Mouse (Mus musculus) stomach, embryonic 14.5 days (tissue): Measurements from ENCODE around the gene Cd300ld3. TPM values are rescaled to one million over a fixed set of nuclear protein-coding genes. Genes with fewer than 3 reads are reported as not detected.

Experiments
- ATAC-seq: fragments of 200-750 bp; cut with Nextera tagmentation; 2 replicates; pipeline ENCODE4 v1.8.0; 2017; ENCODE audit warnings: low read depth, moderate TSS enrichment; ENCODE audit not compliant: insufficient number of reproducible peaks, insufficient read depth, low FRiP score
- H3K27ac ChIP-seq: fragments of 300-500 bp; sonication (generic); 2 replicates; pipeline ENCODE4 v1.5.1; 2014; ENCODE audit warnings: mild to moderate bottlenecking, low read length, moderate library complexity, mixed read lengths
- H3K27me3 ChIP-seq: fragments of 300-500 bp; sonication (generic); 2 replicates; pipeline ENCODE4 v1.6.1; 2014; ENCODE audit warnings: low read length, control low read depth, mixed read lengths; ENCODE audit not compliant: control insufficient read depth, insufficient read depth
- H3K36me3 ChIP-seq: fragments of 300-500 bp; sonication (generic); 2 replicates; pipeline ENCODE4 v1.6.1; 2014; ENCODE audit warnings: mild to moderate bottlenecking, control low read depth, low read length, moderate library complexity, mixed read lengths; ENCODE audit not compliant: control insufficient read depth, insufficient read depth
- H3K4me1 ChIP-seq: fragments of 300-500 bp; sonication (generic); 2 replicates; pipeline ENCODE4 v1.6.1; 2014; ENCODE audit warnings: low read length, control low read depth, mixed read lengths; ENCODE audit not compliant: control insufficient read depth, insufficient read depth
- H3K4me2 ChIP-seq: fragments of 300-500 bp; sonication (generic); replicated peaks from 2 replicates; pipeline ENCODE4 v1.6.1; 2014; ENCODE audit warnings: low read depth, low read length, control low read depth
- H3K4me3 ChIP-seq: fragments of 300-500 bp; sonication (generic); 2 replicates; pipeline ENCODE4 v1.5.1; 2014; ENCODE audit warnings: low read depth, low read length, control low read depth
- H3K9ac ChIP-seq: fragments of 300-500 bp; sonication (generic); replicated peaks from 2 replicates; pipeline ENCODE4 v1.6.1; 2014; ENCODE audit warnings: low read depth, mild to moderate bottlenecking, control low read depth, low read length, moderate library complexity, mixed read lengths
- H3K9me3 ChIP-seq: fragments of 300-500 bp; sonication (generic); 2 replicates; pipeline ENCODE4 v1.6.1; 2016; ENCODE audit warnings: low read depth, low read length, control low read depth; ENCODE audit not compliant: control insufficient read depth
- WGBS: fragments of 180-500 bp; shearing (Covaris S2); extraction: QIAGEN DNeasy Blood & Tissue Kit; methylation state at CpG from one replicate; pipeline ENCODE4 v1.1.7; 2014; 5-methylcytosine and 5-hydroxymethylcytosine counted together
- polyA plus RNA-seq: library from polyadenylated mRNA; unstranded; fragments of >200 nt; fragmentation: Nextera tagmentation; extraction: Ambion mirVana; gene quantifications from 2 replicates; pipeline ENCODE4 v1.2.1, GENCODE M21; 2014

The Cd300ld3 gene
- polyA plus RNA-seq: not detected in 2 replicates

DNA sequence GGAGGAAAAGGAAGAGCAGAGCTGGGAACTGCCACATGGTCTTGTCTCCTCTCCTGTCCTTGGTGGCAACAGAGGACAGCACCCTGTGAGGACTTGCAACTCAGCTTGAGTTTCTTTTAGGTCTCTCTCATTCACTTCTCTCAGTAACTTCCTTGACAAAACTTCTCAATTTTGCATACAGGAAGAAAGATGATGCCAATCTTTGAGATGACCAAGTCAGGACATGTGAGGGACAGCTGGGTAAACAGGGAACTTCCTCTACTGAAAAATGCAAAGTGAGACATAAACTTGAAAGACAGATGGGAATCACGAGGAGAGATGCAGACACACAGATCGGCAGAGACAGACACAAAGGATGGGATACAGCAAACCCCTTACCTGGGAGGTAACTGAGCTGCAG, at the start of gene Cd300ld3:
Cd300ld3 (minus strand) TSS at position 151 of the 400 bp plus-strand sequence.
- no peaks in the 10 kb centered on the region for H3K4me1 ChIP-seq
- WGBS: 66% methylated on average over 2 of the region's 2 CpGs
- no peak for ATAC-seq
- H3K4me2 ChIP-seq: no peak within 1 kb of the TSS
- H3K9me3 ChIP-seq: no peaks in the 10 kb centered on the region
- H3K36me3 ChIP-seq: no peaks in the 10 kb centered on the region
- H3K27me3 ChIP-seq: no peaks in the 10 kb centered on the region
- H3K4me3 ChIP-seq: no peak within 1 kb of the TSS
- H3K27ac ChIP-seq: no peak within 1 kb of the TSS
- H3K9ac ChIP-seq: no peak within 1 kb of the TSS

DNA sequence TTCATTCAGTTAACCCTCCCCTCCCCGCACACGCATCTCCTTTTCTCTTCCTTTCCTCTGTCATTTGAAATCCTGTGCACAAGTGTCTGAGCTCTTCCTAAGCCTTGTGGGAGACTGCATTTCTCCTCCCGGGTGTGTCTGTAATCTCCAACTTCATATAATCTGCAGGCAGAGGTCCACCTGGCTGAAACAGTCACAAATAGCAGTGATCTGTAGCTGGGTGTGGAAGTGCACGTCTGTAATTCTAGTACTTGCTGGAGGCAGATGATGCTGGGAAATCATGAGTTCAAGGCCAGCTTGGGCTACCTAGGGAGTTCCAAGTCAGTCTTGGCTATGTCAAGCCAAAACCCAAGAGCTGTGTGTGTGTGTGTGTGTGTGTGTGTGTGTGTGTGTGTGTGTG, 43.9 kb upstream of the Cd300ld3 start:
- no peak for ATAC-seq

DNA sequence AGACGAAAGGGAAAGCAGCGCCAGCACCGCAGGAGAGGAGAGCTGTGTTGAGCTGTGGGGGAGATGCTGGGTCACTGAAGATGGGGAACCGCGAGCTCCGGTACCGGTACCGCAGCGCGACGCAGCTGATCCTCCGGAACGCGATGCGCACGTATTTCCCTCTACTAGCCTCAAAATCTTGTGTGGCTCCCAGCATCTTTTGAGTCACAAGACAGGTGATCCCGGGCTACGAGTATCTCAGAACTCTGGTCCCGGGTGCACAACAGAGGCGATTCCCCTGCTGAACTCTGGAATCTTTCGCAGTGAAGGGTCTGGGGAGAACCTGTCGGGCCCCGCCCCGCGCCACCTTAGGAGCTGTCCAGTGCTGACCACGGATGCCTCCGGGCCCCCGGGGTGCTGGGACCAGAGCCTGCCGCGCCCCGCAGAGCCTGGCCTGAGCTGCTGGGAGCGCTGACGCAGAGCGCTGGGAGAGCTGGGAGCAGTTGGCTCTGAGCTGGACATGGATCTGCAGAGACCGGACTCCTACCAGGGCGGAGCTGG, 43.2 kb upstream of the Cd300ld3 start, which contains the start of gene Rab37:
Rab37 (plus strand) TSS at position 70 of the 540 bp plus-strand sequence.
- Histone ChIP-seq H3K9me3 (peaks cover 4% of the 10 kb centered on the region; the same call in 1 of the 2 replicates), H3K4me2 (peak within 1 kb of the TSS; percentile 29; the same call in 1 of the 2 replicates), H3K27me3 (no peaks in the 10 kb centered on the region), H3K9ac (no peak within 1 kb of the TSS), H3K4me3 (no peak within 1 kb of the TSS), H3K4me1 (no peaks in the 10 kb centered on the region), H3K36me3 (no peaks in the 10 kb centered on the region), H3K27ac (no peak within 1 kb of the TSS)
- ATAC-seq: no peak
- WGBS: 3% methylated on average over 36 of the region's 36 CpGs

More for the DNA sequence above, 43.9 kb upstream of the Cd300ld3 start:
- Histone ChIP-seq H3K27ac (no peak overlapping the region), H3K4me1 (no peaks in the 10 kb centered on the region), H3K9ac (no peak overlapping the region), H3K27me3 (no peaks in the 10 kb centered on the region), H3K9me3 (peaks cover 4% of the 10 kb centered on the region; the same call in 1 of the 2 replicates), H3K4me2 (no peak overlapping the region), H3K4me3 (no peak overlapping the region), H3K36me3 (no peaks in the 10 kb centered on the region)
- 20% methylated on average over 4 of the region's 4 CpGs for WGBS

DNA sequence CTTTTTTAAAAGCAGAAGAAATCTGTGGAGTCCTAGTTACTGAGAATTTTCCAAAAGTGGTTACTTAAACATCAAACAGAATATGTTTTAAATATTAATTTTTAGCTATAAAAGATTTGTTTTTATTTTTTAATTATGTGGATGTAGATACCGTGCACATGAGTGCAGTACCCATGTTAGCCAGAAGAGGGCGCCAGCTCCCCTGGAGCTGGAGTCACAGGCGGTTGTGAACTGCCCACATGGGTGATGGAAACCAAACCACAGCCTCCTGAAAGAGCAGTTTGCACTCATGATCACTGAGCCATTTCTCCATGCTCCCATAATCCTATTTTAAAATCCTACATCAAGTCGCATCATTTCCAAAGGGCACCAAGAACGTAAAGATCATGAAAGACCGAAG, 41.6 kb upstream of the Cd300ld3 start:
- no peak for ATAC-seq
- 69% methylated on average over 6 of the region's 6 CpGs for WGBS

DNA sequence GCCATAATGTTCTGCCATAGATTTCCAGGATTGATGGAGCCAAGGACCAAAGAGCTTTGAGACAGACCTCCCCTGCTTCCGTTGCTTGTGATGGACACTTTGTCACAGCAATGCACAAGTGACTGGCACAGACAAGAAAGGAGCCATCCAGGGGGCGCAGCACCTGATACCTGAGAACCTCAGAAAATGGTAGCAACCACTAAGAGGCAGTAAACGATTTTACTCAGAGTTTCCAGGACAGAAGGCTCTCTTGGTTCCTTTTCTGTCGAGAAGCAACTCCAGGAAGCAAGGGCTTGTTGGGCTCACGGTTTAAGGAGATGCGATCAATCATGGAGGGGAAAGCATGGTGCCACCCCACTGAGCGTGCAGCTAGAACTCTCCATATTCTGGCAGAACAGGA, 38.0 kb upstream of the Cd300ld3 start:
- WGBS: 50% methylated on average over 7 of the region's 7 CpGs
- Histone ChIP-seq H3K27me3 (peaks cover 4% of the 10 kb centered on the region; the same call in 1 of the 2 replicates), H3K9me3 (no peaks in the 10 kb centered on the region; the same call in 1 of the 2 replicates), H3K27ac (no peak overlapping the region), H3K4me3 (no peak overlapping the region), H3K9ac (no peak overlapping the region), H3K4me1 (no peaks in the 10 kb centered on the region), H3K4me2 (no peak overlapping the region), H3K36me3 (no peaks in the 10 kb centered on the region)
- no peak for ATAC-seq

More for the DNA sequence above, 41.6 kb upstream of the Cd300ld3 start:
- no peak overlapping the region for H3K9ac ChIP-seq
- no peaks in the 10 kb centered on the region for H3K27me3 ChIP-seq
- peaks cover 4% of the 10 kb centered on the region; the same call in 1 of the 2 replicates for H3K9me3 ChIP-seq
- no peaks in the 10 kb centered on the region for H3K36me3 ChIP-seq
- no peak overlapping the region for H3K4me2 ChIP-seq
- H3K4me1 ChIP-seq: no peaks in the 10 kb centered on the region
- H3K27ac ChIP-seq: no peak overlapping the region
- H3K4me3 ChIP-seq: no peak overlapping the region

DNA sequence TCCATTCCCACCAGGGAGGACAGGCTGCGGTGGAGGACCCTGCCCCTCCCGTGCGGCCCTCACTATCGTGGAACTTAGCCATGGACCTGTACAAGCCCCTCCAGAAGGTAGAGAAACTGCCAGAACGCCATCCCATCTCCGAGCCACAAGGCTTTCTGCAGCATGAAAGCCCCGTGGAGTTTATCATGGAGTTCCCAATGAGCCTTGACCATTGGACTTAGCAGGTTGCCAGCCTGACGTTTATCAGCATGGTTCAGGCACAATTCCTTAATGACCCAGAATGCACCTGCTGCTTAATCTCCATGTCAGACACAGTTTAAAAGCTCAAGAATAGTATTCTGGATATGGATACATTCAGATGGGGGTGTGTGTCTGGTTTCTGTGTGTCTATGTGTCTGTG, 36.9 kb upstream of the Cd300ld3 start:
- WGBS: 64% methylated on average over 8 of the region's 8 CpGs
- ATAC-seq: no peak
- Histone ChIP-seq H3K9me3 (no peaks in the 10 kb centered on the region; the same call in 1 of the 2 replicates), H3K36me3 (no peaks in the 10 kb centered on the region), H3K4me3 (no peak overlapping the region), H3K4me1 (no peaks in the 10 kb centered on the region), H3K4me2 (no peak overlapping the region), H3K27me3 (peaks cover 4% of the 10 kb centered on the region; the same call in 1 of the 2 replicates), H3K27ac (no peak overlapping the region), H3K9ac (no peak overlapping the region)

DNA sequence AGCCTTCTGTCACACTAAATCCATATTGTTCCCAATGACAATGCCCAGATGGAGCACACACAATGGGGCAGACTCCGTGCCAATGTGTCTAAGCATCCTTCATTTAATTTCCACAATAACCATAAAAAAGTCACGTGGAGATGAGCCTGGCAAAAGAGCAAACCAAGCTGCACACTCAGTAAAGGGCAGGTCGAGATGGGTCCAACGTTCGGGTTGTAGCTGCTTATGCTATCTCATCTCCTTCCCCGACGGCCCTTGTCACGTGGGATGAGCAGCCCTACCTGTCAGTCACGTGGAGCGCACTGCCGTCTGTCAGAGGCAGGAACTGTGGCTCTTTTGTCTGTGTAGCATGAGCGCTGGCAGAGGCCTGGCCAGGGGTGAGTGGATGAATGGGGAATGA, 36.4 kb upstream of the Cd300ld3 start:
- H3K9ac ChIP-seq: no peak overlapping the region
- H3K4me3 ChIP-seq: no peak overlapping the region
- no peaks in the 10 kb centered on the region for H3K9me3 ChIP-seq
- no peak overlapping the region for H3K4me2 ChIP-seq
- ATAC-seq: no peak
- 53% methylated on average over 12 of the region's 12 CpGs for WGBS
- no peaks in the 10 kb centered on the region for H3K36me3 ChIP-seq
- no peak overlapping the region for H3K27ac ChIP-seq
- H3K4me1 ChIP-seq: no peaks in the 10 kb centered on the region
- peaks cover 4% of the 10 kb centered on the region; the same call in 1 of the 2 replicates for H3K27me3 ChIP-seq

DNA sequence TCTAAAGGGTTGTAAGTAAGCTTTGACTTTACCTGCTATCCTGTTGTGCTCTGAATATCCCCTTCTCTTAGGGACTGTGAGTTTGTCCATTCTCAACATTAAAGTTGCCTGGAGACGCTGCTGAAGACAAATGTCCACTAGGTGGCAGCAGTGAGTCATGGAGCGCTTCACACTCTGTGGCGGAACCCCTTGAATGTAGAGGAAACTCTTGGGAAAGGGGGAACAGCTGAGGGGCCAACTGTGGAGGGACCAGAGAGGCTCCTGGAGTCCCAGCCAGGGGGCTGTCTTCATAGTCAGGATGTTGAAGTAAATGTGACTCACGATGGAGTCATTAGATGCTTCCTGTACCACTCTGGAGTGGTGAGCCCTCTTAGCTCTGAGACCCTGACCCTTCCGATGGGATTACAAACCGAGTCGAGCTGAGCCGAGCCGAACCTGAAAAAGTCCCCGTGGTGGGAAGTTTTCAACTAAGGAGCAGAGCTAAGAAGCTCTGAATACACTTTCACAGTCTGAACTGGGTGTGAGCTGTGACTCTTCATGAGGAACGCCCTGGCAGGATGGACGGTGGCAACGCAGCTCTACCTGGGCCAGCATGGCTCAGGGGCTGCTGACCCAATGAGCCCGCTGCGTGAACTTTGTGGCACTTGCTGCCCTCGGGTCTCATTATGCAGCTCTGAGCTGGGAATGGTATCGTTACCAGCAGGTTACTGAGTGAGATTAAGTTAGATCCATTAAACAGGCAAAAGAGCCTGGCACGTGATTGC, 35.3 kb upstream of the Cd300ld3 start:
- H3K9me3 ChIP-seq: no peaks in the 10 kb centered on the region
- no peak overlapping the region for H3K4me3 ChIP-seq
- H3K27ac ChIP-seq: no peak overlapping the region
- H3K4me1 ChIP-seq: no peaks in the 10 kb centered on the region
- peak; percentile 42; the same call in 1 of the 2 replicates for ATAC-seq
- peaks cover 4% of the 10 kb centered on the region; the same call in 1 of the 2 replicates for H3K27me3 ChIP-seq
- H3K36me3 ChIP-seq: no peaks in the 10 kb centered on the region
- 41% methylated on average over 18 of the region's 18 CpGs for WGBS
- H3K9ac ChIP-seq: no peak overlapping the region
- H3K4me2 ChIP-seq: no peak overlapping the region
